19 mouse cellular contexts compared by ENCODE assay signal in the genomic region with DNA sequence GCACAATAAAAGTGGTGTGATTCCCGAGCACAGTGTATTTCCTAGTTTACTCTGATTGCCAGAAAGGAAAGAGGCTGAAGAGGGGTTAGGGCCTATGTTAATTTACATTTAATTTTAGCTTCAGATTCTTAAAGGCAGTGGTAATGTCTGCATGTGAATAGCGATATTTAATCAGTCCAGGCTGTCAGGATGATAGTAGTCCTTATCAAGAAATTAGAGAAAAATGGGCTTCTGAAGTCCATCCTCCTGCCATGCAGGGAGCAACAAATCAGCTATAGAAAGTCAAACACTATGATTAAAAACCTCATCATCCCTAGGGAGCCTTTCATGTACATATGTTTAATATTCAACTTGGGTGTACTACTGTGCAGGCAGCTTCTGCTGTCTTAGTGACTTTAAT.
"Had no signal": no experiment of that assay in that cellular context is flagged by ENCODE, and none has a peak within 500 bp of the region (broad histone marks: within the 10 kb centered on the region; RNA-seq: fewer than 3 reads in every experiment).

No protein-coding gene starts in this region.

- DNase-seq: kidney, adult 18-20 months; kidney, adult 9 months; kidney, postnatal 25 days; layer of hippocampus, adult 9-11 months; liver; lung, adult 18-20 months; lung, postnatal 10 days; lung, postnatal 36 days; thymus, adult 18-20 months; thymus, postnatal 36 days had no signal

- H3K27me3 ChIP-seq: limb, embryonic 13.5 days; liver, embryonic 12.5 days; liver, embryonic 15.5 days; lung, embryonic 15.5 days; megakaryocyte, embryonic 14.5 days; midbrain, embryonic 12.5 days had no signal

- H3K4me2 ChIP-seq: limb, embryonic 13.5 days; liver, embryonic 12.5 days; liver, embryonic 15.5 days; lung, embryonic 15.5 days; midbrain, embryonic 12.5 days had no signal

- H3K36me3 ChIP-seq: limb, embryonic 10.5 days; limb, embryonic 13.5 days; liver, embryonic 12.5 days; liver, embryonic 15.5 days; lung, embryonic 15.5 days; midbrain, embryonic 12.5 days had no signal

- H3K4me3 ChIP-seq: layer of hippocampus, adult 2 months; limb, embryonic 10.5 days; limb, embryonic 13.5 days; liver, embryonic 12.5 days; liver, embryonic 15.5 days; lung, embryonic 15.5 days; megakaryocyte, embryonic 14.5 days; midbrain, embryonic 12.5 days had no signal

- H3K4me1 ChIP-seq: limb, embryonic 10.5 days; limb, embryonic 13.5 days; liver, embryonic 12.5 days; liver, embryonic 15.5 days; lung, embryonic 15.5 days; megakaryocyte, embryonic 14.5 days; midbrain, embryonic 12.5 days had no signal

- H3K9me3 ChIP-seq: limb, embryonic 10.5 days; limb, embryonic 13.5 days; liver, embryonic 12.5 days; liver, embryonic 15.5 days; lung, embryonic 15.5 days; midbrain, embryonic 12.5 days had no signal

- H3K27ac ChIP-seq: kidney, postnatal 0 days; layer of hippocampus, adult 2 months; limb, embryonic 10.5 days; limb, embryonic 13.5 days; liver, embryonic 12.5 days; liver, embryonic 15.5 days; lung, embryonic 15.5 days; midbrain, embryonic 12.5 days had no signal

- ATAC-seq: liver, embryonic 12.5 days had no signal

- H3K9ac ChIP-seq: limb, embryonic 13.5 days; liver, embryonic 12.5 days; liver, embryonic 15.5 days; lung, embryonic 15.5 days; midbrain, embryonic 12.5 days had no signal
